Mouse (Mus musculus) heart, adult 10 weeks (tissue): ENCODE data around the gene Sat1. TPM values are rescaled to one million over a fixed set of nuclear protein-coding genes. Genes with fewer than 3 reads are reported as not detected.

Experiments used
- polyA plus RNA-seq: library from polyadenylated mRNA; stranded (reverse); fragments of 350-450 nt; fragmentation: Illumina TruSeq; extraction: RNeasy Lipid Tissue Mini Kit (QIAGEN cat#74804); gene quantifications from one replicate; pipeline ENCODE4 v1.2.3, GENCODE M21; 2014; ENCODE audit warnings: low read depth, low replicate concordance

Sat1 gene
- 61.5 TPM for polyA plus RNA-seq

GRCm38 (mm10) chrX:155216271-155216670 is at the start of gene Sat1:
Sat1 (minus strand) TSS chrX:155216449.

GRCm38 (mm10) chrX:155262235-155262914 is 46.1 kb upstream of the Sat1 start, which contains the start of gene Acot9:
Acot9 (plus strand) TSS chrX:155262443.

Other genes with a start within 250 kb of the Sat1 start
- gene Magea8, start 220.6 kb downstream of the Sat1 start, polyA plus RNA-seq: not detected
- gene Magea5, start 153.3 kb downstream of the Sat1 start, polyA plus RNA-seq: not detected
- not detected for gene Magea1, start 126.7 kb downstream of the Sat1 start, polyA plus RNA-seq
- gene Magea2, start 122.8 kb downstream of the Sat1 start, polyA plus RNA-seq: not detected
- gene Cldn34b2, start 88.0 kb downstream of the Sat1 start, polyA plus RNA-seq: not detected
- 31.3 TPM for gene Acot9, start 46.0 kb upstream of the Sat1 start, polyA plus RNA-seq
- 40.3 TPM for gene Prdx4, start 124.3 kb upstream of the Sat1 start, polyA plus RNA-seq